Mouse (Mus musculus) midbrain, embryonic 10.5 days (tissue): ENCODE measurements around the gene Apoa1. TPM values are rescaled to one million over a fixed set of nuclear protein-coding genes. Genes with fewer than 3 reads are reported as not detected.

Experiments
- DNase-seq: peaks from one replicate; pipeline ENCODE4 v3.0.0-alpha.2; 2017; ENCODE audit warnings: low spot score
- H3K27ac ChIP-seq: fragments of 300-500 bp; sonication (generic); replicated peaks from 2 replicates; pipeline ENCODE4 v1.5.1; 2016; ENCODE audit warnings: mild to moderate bottlenecking
- H3K27me3 ChIP-seq: fragments of 300-500 bp; sonication (generic); 2 replicates; pipeline ENCODE4 v1.6.1; 2016; ENCODE audit warnings: low read depth, mild to moderate bottlenecking; ENCODE audit not compliant: poor library complexity, severe bottlenecking
- H3K36me3 ChIP-seq: fragments of 300-500 bp; sonication (generic); 2 replicates; pipeline ENCODE4 v1.6.1; 2016; ENCODE audit warnings: mild to moderate bottlenecking, moderate library complexity
- H3K4me1 ChIP-seq: fragments of 300-500 bp; sonication (generic); 2 replicates; pipeline ENCODE4 v1.6.1; 2016
- H3K4me3 ChIP-seq: fragments of 300-500 bp; sonication (generic); 2 replicates; pipeline ENCODE4 v1.5.1; 2016; ENCODE audit warnings: mild to moderate bottlenecking, moderate library complexity
- H3K9me3 ChIP-seq: fragments of 300-500 bp; sonication (generic); replicated peaks from 2 replicates; pipeline ENCODE4 v1.6.1; 2016; ENCODE audit warnings: mild to moderate bottlenecking
- WGBS: fragments of 180-500 bp; shearing (Covaris S2); methylation state at CpG from one replicate; pipeline ENCODE4 v1.1.7; 2016; 5-methylcytosine and 5-hydroxymethylcytosine counted together
- polyA plus RNA-seq: library from polyadenylated mRNA; unstranded; fragments of >200 nt; fragmentation: Nextera tagmentation; extraction: Ambion mirVana; gene quantifications from 2 replicates; pipeline ENCODE4 v1.2.1, GENCODE M21; 2016

The Apoa1 gene
- polyA plus RNA-seq, 1 experiment from 2014 or later: 1.2 TPM

DNA sequence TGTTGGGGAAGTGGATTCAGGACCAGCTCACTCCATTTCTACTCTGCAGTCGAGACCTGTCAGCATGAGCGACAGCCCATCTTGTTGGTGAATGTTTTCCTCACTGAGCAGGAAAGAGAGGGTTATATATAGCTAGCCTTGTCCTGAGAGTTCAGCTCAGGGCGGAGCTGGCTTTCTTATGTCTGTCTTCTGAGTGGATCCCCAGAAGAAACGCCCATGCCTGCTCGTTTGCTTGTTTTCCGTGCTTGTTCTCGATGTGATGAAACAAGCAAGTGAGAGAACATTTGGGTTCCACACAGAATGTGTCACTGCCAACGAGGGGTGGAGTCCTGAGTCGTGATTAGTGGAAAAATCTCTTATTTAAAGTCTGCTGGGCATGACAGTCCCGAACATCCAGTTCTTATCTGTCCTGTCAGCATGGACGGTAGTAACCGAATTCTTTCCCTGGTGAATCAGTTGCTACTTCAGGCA is 31.6 kb upstream of the Apoa1 start:
- Histone ChIP-seq H3K4me1 (no peaks in the 10 kb centered on the region), H3K27me3 (no peaks in the 10 kb centered on the region), H3K4me3 (no peak overlapping the region), H3K27ac (no peak overlapping the region), H3K9me3 (no peaks in the 10 kb centered on the region), H3K36me3 (peaks cover 75% of the 10 kb centered on the region)
- no peak for DNase-seq
- WGBS: 90% methylated on average over 12 of the region's 12 CpGs

DNA sequence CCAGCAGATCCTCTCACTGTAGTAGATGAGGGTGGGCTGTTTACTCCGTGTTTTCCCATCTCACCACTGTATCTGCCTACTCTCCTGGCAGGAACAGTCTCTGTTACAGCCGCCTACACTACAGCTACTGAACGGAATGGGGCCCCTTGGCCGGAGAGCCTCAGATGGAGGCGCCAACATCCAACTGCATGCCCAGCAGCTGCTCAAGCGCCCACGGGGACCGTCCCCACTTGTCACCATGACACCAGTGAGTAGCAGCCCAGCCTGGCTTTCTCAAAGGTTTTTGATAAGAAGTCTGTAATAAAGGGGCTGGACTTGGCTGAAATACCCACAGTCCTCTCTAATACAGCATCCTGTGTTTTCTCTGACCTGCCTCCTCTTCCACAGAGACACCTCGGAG is 29.9 kb upstream of the Apoa1 start:
- no peaks in the 10 kb centered on the region for H3K27me3 ChIP-seq
- H3K4me3 ChIP-seq: no peak overlapping the region
- no peaks in the 10 kb centered on the region for H3K4me1 ChIP-seq
- no peak overlapping the region for H3K27ac ChIP-seq
- H3K9me3 ChIP-seq: no peaks in the 10 kb centered on the region
- 87% methylated on average over 9 of the region's 9 CpGs for WGBS
- H3K36me3 ChIP-seq: peaks cover 91% of the 10 kb centered on the region
- DNase-seq: no peak

DNA sequence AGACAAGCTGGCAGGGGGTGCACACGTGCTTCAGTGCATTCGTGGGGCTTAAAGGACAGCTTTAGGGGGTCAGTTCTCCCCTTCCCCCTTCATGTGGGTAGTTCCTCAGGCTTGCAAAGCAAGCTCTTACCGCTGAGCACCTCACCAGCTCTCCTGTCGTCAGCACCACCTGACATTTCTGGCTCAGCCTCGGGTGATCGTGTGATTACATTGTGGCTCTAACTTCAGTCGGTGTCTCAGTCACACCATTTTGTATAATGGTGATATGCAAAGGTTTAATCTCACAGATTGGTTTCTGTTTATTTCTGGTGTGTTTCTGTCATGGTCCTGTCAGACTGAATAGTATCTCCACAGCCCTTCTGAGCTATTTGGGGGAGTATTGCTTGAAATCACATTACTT is 29.4 kb upstream of the Apoa1 start:
- no peak overlapping the region for H3K4me3 ChIP-seq
- no peaks in the 10 kb centered on the region for H3K9me3 ChIP-seq
- no peak for DNase-seq
- peaks cover 93% of the 10 kb centered on the region for H3K36me3 ChIP-seq
- H3K27me3 ChIP-seq: no peaks in the 10 kb centered on the region
- H3K27ac ChIP-seq: no peak overlapping the region
- H3K4me1 ChIP-seq: no peaks in the 10 kb centered on the region
- 91% methylated on average over 7 of the region's 7 CpGs for WGBS

DNA sequence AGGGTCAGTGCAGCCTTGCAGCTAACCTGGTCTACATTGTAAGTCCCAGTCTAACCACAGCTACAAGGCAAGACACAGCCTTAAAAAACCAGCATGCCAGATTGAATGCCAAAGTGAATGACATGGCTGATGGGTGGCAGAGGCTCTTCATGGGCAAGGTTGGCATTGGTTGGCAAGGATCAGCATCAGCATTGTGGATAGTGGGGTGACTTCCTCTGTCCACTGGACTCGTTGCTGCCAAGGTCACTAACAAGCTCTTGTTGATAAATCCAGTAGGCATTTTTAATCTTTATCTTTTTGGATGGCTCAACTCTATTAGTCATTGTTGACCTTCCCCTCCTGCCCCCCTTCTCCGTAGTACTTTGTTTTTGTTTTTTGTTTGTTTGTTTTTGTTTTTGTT is 28.8 kb upstream of the Apoa1 start:
- 82% methylated on average over 2 of the region's 2 CpGs for WGBS
- Histone ChIP-seq H3K9me3 (no peaks in the 10 kb centered on the region), H3K4me1 (no peaks in the 10 kb centered on the region), H3K4me3 (no peak overlapping the region), H3K27me3 (no peaks in the 10 kb centered on the region), H3K27ac (no peak overlapping the region), H3K36me3 (peaks cover 94% of the 10 kb centered on the region)
- no peak for DNase-seq

DNA sequence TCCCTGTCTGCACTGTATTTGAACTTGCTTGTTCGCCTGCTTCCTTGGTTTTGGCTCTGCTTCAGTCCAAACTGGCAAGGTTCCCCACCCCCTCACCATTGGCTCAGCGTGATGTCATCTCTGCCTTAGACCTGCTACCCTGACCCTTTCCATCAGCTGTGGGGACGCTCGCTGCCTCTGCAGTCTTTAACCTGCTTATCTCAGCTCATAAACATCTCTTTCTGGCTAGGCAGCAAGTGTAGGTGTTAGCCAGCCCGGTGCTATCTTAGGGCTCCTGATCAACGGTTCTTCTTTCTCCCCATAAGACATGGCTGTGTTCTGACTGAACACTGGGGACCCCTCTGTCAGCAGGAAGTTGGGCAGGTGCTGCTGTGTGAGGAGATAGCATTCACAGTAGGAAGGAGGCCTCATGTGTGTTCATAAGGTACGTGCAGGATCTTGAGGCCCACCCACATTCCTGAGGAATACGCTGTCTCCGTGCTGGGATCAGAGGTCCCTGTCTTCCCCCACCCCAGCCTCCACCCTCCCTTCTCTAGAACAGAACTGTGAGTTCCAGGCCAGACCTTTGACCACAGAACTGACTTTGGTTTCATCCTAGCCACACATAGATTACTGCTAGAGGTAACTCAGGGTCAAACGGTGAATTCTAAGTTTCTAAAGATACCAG is 21.4 kb upstream of the Apoa1 start:
- Histone ChIP-seq H3K4me3 (no peak overlapping the region), H3K9me3 (no peaks in the 10 kb centered on the region), H3K36me3 (peaks cover 95% of the 10 kb centered on the region), H3K4me1 (no peaks in the 10 kb centered on the region), H3K27me3 (no peaks in the 10 kb centered on the region), H3K27ac (no peak overlapping the region)
- whole genome bisulfite sequencing: 86% methylated on average over 10 of the region's 10 CpGs
- no peak for DNase-seq

DNA sequence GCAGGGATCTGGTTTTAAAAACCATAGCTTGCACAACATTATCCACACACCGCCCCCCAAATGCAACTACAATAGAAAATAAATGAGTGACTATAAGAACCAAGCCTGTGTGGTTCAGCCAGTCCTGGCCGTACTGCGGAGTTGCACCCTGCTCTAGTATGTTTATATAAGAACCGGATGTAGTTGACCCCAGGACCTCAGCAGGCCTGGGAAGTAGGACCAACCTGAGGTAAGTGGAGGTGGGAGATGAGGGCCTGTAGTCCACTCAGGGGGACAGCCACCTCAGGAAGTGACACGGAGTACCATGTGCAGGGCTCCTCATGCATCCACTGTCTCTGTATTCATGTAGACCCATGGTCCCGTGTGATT is 20.9 kb upstream of the Apoa1 start:
- Histone ChIP-seq H3K36me3 (peaks cover 95% of the 10 kb centered on the region), H3K27me3 (no peaks in the 10 kb centered on the region), H3K9me3 (no peaks in the 10 kb centered on the region), H3K4me1 (no peaks in the 10 kb centered on the region), H3K4me3 (no peak overlapping the region), H3K27ac (no peak overlapping the region)
- no peak for DNase-seq
- WGBS: 88% methylated on average over 6 of the region's 6 CpGs

DNA sequence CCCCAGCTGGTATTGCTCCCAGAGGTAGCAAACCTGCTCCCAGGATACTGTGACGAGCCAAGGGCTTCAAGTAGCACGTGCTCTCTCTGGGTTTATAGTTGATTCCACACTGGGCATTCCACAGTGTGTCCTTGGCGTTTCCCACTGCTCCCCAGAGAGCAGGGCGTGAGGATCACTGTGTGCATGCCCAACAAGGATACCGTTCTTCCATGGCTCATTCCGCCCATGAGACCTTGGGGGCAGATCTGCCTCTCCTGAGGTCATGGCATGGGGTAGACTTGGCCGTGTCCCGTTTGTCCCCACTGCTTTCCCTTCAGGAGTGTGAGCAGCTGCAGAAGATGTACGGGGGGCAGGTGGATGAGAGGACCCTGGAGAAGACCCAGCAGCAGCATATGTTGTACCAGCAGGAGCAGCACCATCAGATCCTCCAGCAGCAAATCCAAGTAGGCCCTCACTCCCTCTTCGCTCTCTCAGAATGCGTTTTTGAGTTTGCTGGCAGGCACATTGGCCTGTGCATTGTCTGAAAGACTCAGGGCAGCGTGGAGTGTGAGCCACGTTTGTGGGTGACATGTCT is 19.9 kb upstream of the Apoa1 start:
- Histone ChIP-seq H3K27me3 (no peaks in the 10 kb centered on the region), H3K27ac (no peak overlapping the region), H3K9me3 (no peaks in the 10 kb centered on the region), H3K4me3 (no peak overlapping the region), H3K36me3 (peaks cover 96% of the 10 kb centered on the region), H3K4me1 (no peaks in the 10 kb centered on the region)
- 90% methylated on average over 13 of the region's 13 CpGs for WGBS
- no peak for DNase-seq

DNA sequence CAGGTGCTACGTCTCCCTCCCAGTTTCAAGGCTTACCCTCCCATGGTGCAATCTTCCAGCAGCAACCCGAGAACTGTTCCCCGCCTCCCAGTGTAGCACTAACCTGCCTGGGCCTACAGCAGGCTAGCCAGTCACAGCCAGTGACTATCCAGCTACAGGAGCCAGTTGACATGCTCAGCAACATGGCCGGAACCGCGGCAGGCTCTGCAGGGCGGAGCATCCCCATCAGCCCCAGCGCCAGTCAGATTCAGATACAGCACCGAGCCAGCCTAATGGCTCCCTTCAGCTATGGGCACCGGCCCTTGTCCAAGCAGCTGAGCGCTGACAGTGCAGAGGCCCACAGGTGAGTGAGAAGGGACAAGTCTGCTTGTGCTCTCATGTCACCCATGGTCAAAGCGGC is 17.9 kb upstream of the Apoa1 start:
- H3K36me3 ChIP-seq: peaks cover 92% of the 10 kb centered on the region

DNA sequence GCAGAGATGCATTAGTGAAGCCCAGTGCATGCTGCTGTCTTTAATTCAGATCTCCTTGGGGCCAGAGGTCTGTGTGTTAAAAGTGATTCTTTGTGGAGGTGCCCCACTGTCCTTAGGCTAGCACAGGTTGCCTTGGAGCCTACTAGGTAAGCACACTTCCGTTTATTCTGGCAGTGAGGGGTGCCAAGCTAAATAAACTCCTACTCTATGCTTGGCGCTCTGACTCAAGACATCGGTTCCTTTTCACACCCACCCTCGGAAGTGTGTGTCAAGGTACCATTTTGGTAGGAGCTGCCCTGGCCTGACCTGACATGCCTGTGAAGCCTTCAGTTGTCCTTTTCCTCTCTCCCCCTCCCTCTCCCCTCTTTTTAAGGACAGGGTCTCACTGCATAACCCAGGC is 14.1 kb upstream of the Apoa1 start:
- no peaks in the 10 kb centered on the region for H3K9me3 ChIP-seq
- 91% methylated on average over 4 of the region's 4 CpGs for WGBS
- H3K27me3 ChIP-seq: no peaks in the 10 kb centered on the region
- no peak overlapping the region for H3K4me3 ChIP-seq
- DNase-seq: no peak
- H3K27ac ChIP-seq: no peak overlapping the region
- peaks cover 20% of the 10 kb centered on the region for H3K4me1 ChIP-seq
- H3K36me3 ChIP-seq: peaks cover 64% of the 10 kb centered on the region

More for the DNA sequence above, 17.9 kb upstream of the Apoa1 start:
- Histone ChIP-seq H3K4me3 (no peak overlapping the region), H3K27me3 (no peaks in the 10 kb centered on the region), H3K9me3 (no peaks in the 10 kb centered on the region), H3K27ac (no peak overlapping the region), H3K4me1 (0 out of 2 replicates have a peak, but pooled peaks cover 6% of the 10 kb centered on the region)
- no peak for DNase-seq
- WGBS: 94% methylated on average over 12 of the region's 12 CpGs

DNA sequence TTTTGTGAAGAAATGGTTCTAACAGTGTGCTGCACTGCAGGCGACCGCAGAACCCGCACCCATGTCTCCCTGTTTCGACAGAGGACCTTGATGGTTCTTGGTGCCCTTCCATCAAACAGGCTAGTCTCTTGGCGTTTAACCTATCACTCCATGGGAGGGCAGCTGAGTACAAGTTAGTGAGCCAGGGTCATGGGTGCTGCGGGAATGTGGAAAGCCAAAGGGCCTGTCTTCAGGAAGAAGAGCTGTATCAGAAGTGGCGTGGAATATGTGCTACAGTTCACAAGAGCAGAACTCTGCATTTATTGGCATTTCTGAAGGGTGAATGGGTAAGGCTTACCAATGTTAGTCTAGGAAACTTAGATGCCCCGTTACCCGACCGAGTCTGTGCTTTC is 13.4 kb upstream of the Apoa1 start:
- no peaks in the 10 kb centered on the region for H3K9me3 ChIP-seq
- H3K27me3 ChIP-seq: no peaks in the 10 kb centered on the region
- H3K27ac ChIP-seq: no peak overlapping the region
- DNase-seq: no peak
- WGBS: 94% methylated on average over 10 of the region's 10 CpGs
- H3K4me1 ChIP-seq: peaks cover 20% of the 10 kb centered on the region
- peaks cover 64% of the 10 kb centered on the region for H3K36me3 ChIP-seq
- no peak overlapping the region for H3K4me3 ChIP-seq

DNA sequence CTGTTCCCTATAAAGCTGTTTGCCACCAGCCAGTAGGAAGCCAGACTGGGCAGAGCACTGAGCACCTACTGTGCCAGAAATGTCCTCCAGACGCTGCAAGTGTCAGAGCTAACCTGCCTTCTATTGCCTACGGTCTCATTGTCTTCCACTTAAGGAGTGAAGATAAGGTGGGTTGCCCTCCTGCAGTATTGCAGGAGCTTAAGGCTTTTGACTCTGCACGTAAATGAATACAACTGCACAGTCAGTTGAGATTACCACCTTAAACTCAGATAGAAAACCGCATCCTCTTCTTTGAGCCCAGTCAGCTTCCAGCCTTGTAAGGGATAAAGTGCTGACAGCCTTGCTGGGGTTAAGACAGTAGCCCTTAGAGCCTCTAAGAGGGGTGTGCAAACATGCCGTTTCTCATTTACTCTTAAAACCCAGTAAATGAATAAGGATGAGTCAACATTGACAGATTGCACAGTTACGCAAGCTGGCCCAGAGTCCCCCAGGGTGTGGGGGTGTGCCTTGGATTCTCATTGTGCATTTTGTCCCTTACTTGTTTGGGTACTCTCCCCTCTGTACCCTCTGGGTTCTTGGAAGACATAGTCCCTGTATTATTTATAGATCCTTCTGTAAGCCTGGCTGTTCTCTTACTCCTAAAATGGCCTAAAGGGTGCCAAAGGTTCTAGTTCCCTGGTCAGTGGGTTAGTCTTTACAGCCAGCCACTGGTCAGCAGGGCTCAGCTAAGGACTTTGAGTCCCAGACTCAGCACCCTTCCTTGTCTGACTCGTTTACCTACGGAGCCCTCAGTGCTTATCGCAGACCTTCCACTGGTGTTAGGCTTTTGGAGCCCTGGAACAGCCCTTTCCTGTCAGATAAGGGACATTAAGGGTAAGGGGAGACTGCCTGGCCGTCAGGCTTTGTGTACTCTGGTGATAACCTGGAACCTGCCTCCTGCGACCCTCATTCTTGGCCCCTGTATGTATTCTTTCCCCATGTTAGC is 12.8 kb upstream of the Apoa1 start:
- Histone ChIP-seq H3K27me3 (no peaks in the 10 kb centered on the region), H3K27ac (0 out of 2 replicates have a peak overlapping the region, but pooled peaks have one; percentile 17), H3K4me1 (peaks cover 20% of the 10 kb centered on the region), H3K36me3 (peaks cover 64% of the 10 kb centered on the region), H3K9me3 (no peaks in the 10 kb centered on the region), H3K4me3 (no peak overlapping the region)
- 85% methylated on average over 11 of the region's 11 CpGs for WGBS
- no peak for DNase-seq

DNA sequence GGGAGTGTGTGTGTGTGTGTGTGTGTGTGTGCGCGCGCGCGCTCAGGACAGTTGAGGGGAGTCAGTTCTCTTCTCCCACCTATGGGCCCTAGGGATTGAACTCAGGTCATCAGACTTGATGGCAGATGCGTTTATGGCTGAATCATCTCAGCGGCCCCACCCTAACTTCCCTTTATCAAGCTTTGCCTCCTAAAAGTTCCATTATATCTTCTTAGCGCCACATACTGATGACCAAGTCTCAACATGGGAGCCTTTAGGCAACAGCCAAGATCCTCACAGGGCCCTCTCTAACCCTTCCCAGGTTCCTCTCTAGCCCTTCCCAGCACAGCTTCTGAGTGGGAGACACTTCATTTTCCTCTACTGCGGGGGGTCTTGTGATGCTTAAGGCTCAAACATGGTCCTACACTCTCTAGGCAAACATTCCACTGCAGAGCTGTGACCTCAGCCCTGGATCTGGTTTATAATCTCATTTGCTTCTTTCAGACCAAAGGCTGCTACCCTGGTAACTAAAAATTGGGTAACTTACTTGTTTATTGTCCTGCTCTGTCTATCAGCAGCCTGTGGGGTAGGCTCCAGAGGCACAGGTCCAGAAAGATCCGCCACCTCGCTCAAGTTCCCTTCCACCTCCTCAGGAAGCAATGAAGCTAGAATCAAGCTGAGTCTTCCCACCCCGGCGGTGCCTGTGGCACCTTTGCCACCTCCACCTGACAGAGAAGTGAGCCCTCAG is 11.5 kb upstream of the Apoa1 start:
- Histone ChIP-seq H3K27me3 (no peaks in the 10 kb centered on the region), H3K36me3 (peaks cover 65% of the 10 kb centered on the region), H3K4me1 (peaks cover 20% of the 10 kb centered on the region), H3K27ac (no peak overlapping the region), H3K4me3 (no peak overlapping the region), H3K9me3 (no peaks in the 10 kb centered on the region)
- no peak for DNase-seq
- 92% methylated on average over 13 of the region's 13 CpGs for WGBS
